Mouse (Mus musculus) lung, postnatal 0 days (tissue): ENCODE measurements around the gene Lrp6.

Experiments used
- CTCF ChIP-seq: IDR thresholded peaks from 2 replicates; pipeline ENCODE4 v1.5.1; 2016; ENCODE audit warnings: antibody characterized with exemption, mild to moderate bottlenecking
- EP300 ChIP-seq: IDR thresholded peaks from 2 replicates; pipeline ENCODE4 v1.6.1; 2016; ENCODE audit warnings: antibody characterized with exemption, mild to moderate bottlenecking, control low read depth

- TF ChIP-seq CTCF: no peak
- TF ChIP-seq EP300: no peak
These were observed 15.8 kb downstream of the Lrp6 start for GRCm38 (mm10) chr6:134551007-134551406.
